Mouse (Mus musculus): ENCODE measurements at regions not wholly inside any gene's neighbourhood (a gene's known extent, or its start where the extent isn't known, plus 50 kb on each side); places are given as distances from the start of the nearest gene placed in this dataset.

DNA sequence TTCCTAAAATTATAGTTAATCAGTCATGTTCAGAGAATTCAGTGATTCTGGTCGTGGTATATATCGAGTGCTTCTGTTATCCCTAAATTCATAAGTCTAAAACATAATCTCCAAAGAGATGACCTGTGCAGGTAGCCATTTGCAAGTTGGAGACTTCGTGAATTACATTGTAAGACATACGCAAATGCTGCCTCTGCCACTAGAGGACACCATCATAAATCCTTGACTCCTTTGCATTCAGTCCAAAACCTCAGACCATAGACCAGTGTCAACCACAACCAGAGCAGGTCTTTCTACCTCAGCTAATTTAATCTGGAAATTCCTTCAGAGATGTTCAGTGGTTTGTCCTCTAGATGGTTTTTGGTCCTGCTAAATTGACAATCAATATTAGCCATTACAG is 302.8 kb upstream of the Zic4 start:
- Histone ChIP-seq H3K27ac (ENCODE audit: low read length) (no peak overlapping the region), H3K9me3 (replicated peaks; ENCODE audit: control insufficient read depth, low read length, poor library complexity, severe bottlenecking) (no peaks in the 10 kb centered on the region), H3K4me2 (ENCODE audit: low read length) (no peak overlapping the region), H3K4me3 (ENCODE audit: low read depth, low read length) (no peak overlapping the region), H3K9ac (ENCODE audit: low read depth, low read length) (no peak overlapping the region), H3K27me3 (ENCODE audit: control insufficient read depth, insufficient read depth, low read depth, low read length) (no peaks in the 10 kb centered on the region), H3K36me3 (ENCODE audit: control insufficient read depth, insufficient read depth, low read length) (no peaks in the 10 kb centered on the region), H3K4me1 (ENCODE audit: control insufficient read depth, insufficient read depth, low read length) (no peaks in the 10 kb centered on the region)
- no peak for ATAC-seq
- WGBS: 88% methylated on average over 4 of the region's 4 CpGs

DNA sequence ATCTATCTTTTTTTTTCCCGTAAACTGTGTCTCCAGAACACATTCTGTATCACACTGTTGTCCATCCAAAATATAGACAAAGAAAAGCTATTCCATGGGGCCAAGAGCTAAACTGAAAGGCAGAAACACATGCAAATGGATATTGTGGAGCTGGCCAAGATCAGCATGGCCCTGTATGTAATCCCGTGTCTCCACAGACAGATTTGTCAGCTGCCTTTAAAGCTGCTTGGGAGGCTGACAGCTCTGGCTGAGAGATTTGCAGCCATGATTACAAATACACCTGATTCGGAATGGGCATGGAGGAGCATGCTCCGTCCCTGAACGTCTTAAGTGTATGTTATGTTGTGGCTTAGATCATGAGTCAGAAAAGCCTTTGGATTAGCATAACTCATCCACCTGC is 292.7 kb upstream of the Zic4 start:
- ATAC-seq: no peak
- Histone ChIP-seq H3K4me1 (ENCODE audit: control insufficient read depth, insufficient read depth, low read length) (no peaks in the 10 kb centered on the region), H3K36me3 (ENCODE audit: control insufficient read depth, insufficient read depth, low read length) (no peaks in the 10 kb centered on the region), H3K27me3 (ENCODE audit: control insufficient read depth, insufficient read depth, low read depth, low read length) (no peaks in the 10 kb centered on the region), H3K27ac (ENCODE audit: low read length) (no peak overlapping the region), H3K9me3 (replicated peaks; ENCODE audit: control insufficient read depth, low read length, poor library complexity, severe bottlenecking) (no peaks in the 10 kb centered on the region), H3K4me2 (ENCODE audit: low read length) (no peak overlapping the region), H3K4me3 (ENCODE audit: low read depth, low read length) (no peak overlapping the region), H3K9ac (ENCODE audit: low read depth, low read length) (no peak overlapping the region)
- 50% methylated on average over 5 of the region's 5 CpGs for WGBS

DNA sequence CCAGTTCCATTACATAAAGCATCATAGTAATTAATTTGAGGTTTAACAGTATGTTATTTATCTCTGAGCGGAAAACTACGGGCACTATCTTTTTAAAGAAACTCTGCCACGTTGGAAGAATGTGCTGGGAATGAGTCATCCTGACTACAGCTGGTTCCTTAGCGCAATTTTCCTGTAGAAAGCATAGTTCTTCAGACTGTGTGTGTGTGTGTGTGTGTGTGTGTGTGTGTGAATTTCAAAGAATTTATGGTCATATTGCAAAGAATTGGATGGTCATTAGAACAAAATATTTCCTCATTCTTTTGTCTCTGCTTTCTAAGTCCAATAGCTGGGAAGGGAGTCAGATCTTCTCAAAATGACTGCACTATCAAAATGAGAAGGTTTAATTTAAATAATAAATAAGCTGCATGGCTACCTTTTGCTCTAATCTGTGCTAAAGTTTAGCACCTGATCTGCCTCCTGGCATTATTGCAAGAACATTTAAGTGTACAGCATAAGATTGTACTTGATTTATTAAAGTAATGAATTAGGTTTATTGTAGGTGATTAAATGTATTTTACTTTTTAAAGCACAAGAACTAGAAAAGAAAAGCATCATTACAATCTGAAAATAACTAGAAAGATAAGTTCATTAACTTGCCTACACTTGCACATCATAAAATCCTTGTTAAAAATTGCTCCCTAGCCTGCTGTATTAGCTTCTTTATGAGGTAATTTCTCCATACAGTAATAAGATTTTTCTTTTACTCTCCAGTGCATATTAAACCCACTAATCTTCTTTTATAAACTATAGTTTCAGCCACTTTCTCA is 288.6 kb upstream of the Zic4 start:
- no peak overlapping the region for H3K4me3 ChIP-seq (ENCODE audit: low read depth, low read length)
- no peak overlapping the region for H3K27ac ChIP-seq (ENCODE audit: low read length)
- no peaks in the 10 kb centered on the region for H3K9me3 ChIP-seq (replicated peaks; ENCODE audit: control insufficient read depth, low read length, poor library complexity, severe bottlenecking)
- H3K36me3 ChIP-seq (ENCODE audit: control insufficient read depth, insufficient read depth, low read length): no peaks in the 10 kb centered on the region
- no peaks in the 10 kb centered on the region for H3K4me1 ChIP-seq (ENCODE audit: control insufficient read depth, insufficient read depth, low read length)
- 80% methylated on average over 4 of the region's 4 CpGs for WGBS
- no peak overlapping the region for H3K4me2 ChIP-seq (ENCODE audit: low read length)
- ATAC-seq: no peak
- no peaks in the 10 kb centered on the region for H3K27me3 ChIP-seq (ENCODE audit: control insufficient read depth, insufficient read depth, low read depth, low read length)
- no peak overlapping the region for H3K9ac ChIP-seq (ENCODE audit: low read depth, low read length)

DNA sequence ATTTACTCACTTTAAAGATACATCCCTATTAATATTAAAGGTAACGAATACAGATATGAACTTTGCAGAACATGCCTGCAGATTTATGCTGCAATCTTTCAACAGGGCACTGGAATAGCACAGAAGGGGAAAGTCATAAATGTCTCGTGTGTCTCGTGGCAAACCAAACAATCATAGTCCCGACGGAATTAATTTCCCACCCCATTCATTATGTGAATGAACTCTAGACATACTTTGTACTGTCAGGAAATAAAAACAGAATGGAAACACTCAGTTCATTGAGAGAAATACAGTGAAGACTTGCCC is 288.1 kb upstream of the Zic4 start:
- no peaks in the 10 kb centered on the region for H3K36me3 ChIP-seq (ENCODE audit: control insufficient read depth, insufficient read depth, low read length)
- 55% methylated on average over 5 of the region's 5 CpGs for WGBS
- H3K4me3 ChIP-seq (ENCODE audit: low read depth, low read length): no peak overlapping the region
- H3K27ac ChIP-seq (ENCODE audit: low read length): no peak overlapping the region
- H3K9me3 ChIP-seq (replicated peaks; ENCODE audit: control insufficient read depth, low read length, poor library complexity, severe bottlenecking): no peaks in the 10 kb centered on the region
- no peak overlapping the region for H3K4me2 ChIP-seq (ENCODE audit: low read length)
- H3K9ac ChIP-seq (ENCODE audit: low read depth, low read length): no peak overlapping the region
- H3K4me1 ChIP-seq (ENCODE audit: control insufficient read depth, insufficient read depth, low read length): no peaks in the 10 kb centered on the region
- H3K27me3 ChIP-seq (ENCODE audit: control insufficient read depth, insufficient read depth, low read depth, low read length): no peaks in the 10 kb centered on the region
- ATAC-seq: no peak

DNA sequence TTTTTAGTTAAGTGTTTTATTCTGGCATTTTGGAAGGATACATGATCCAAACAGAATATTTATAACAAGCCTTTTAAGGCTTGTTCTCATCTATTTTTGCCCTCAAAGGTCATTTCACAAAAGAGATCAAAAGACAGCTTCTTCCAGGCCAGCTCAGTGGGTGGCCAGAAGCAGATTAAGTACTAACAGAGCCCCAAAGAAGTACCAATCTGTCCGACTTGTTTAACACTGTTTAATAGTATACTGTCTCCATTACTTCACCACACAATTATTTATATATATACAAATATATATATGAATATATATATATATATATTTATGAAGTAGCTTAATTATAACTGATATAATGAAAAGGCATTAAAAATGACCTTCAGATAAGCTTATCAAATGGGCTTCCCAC is 284.7 kb upstream of the Zic4 start:
- no peak overlapping the region for H3K4me2 ChIP-seq (ENCODE audit: low read length)
- 9% methylated on average over 1 of the region's 1 CpGs for WGBS
- H3K9ac ChIP-seq (ENCODE audit: low read depth, low read length): no peak overlapping the region
- H3K4me1 ChIP-seq (ENCODE audit: control insufficient read depth, insufficient read depth, low read length): no peaks in the 10 kb centered on the region
- H3K27me3 ChIP-seq (ENCODE audit: control insufficient read depth, insufficient read depth, low read depth, low read length): no peaks in the 10 kb centered on the region
- no peaks in the 10 kb centered on the region for H3K9me3 ChIP-seq (replicated peaks; ENCODE audit: control insufficient read depth, low read length, poor library complexity, severe bottlenecking)
- no peak for ATAC-seq
- no peak overlapping the region for H3K27ac ChIP-seq (ENCODE audit: low read length)
- H3K36me3 ChIP-seq (ENCODE audit: control insufficient read depth, insufficient read depth, low read length): no peaks in the 10 kb centered on the region
- no peak overlapping the region for H3K4me3 ChIP-seq (ENCODE audit: low read depth, low read length)

DNA sequence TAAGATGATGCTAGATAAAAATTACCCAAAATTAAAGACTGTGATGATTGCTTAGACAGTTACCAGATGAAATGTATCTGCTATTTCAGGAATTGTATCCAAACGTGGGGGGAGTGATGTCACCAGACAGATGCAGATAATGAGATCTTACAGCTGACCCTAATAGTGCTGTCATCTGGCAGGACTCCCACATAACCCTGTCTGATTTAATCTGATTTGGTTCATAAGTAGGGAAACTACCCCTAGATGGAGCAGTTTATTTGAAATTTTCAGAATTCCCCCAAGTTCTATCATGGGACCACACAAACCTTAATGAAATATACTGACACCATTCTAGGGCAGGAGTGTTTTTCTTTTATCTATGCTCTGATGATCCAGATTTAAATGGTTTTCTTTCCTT is 278.4 kb upstream of the Zic4 start:
- no peaks in the 10 kb centered on the region for H3K9me3 ChIP-seq (replicated peaks; ENCODE audit: control insufficient read depth, low read length, poor library complexity, severe bottlenecking)
- 38% methylated on average over 1 of the region's 1 CpGs for WGBS
- H3K27ac ChIP-seq (ENCODE audit: low read length): no peak overlapping the region
- no peaks in the 10 kb centered on the region for H3K27me3 ChIP-seq (ENCODE audit: control insufficient read depth, insufficient read depth, low read depth, low read length)
- ATAC-seq: no peak
- no peak overlapping the region for H3K9ac ChIP-seq (ENCODE audit: low read depth, low read length)
- no peaks in the 10 kb centered on the region for H3K36me3 ChIP-seq (ENCODE audit: control insufficient read depth, insufficient read depth, low read length)
- no peaks in the 10 kb centered on the region for H3K4me1 ChIP-seq (ENCODE audit: control insufficient read depth, insufficient read depth, low read length)
- H3K4me2 ChIP-seq (ENCODE audit: low read length): no peak overlapping the region
- H3K4me3 ChIP-seq (ENCODE audit: low read depth, low read length): no peak overlapping the region

DNA sequence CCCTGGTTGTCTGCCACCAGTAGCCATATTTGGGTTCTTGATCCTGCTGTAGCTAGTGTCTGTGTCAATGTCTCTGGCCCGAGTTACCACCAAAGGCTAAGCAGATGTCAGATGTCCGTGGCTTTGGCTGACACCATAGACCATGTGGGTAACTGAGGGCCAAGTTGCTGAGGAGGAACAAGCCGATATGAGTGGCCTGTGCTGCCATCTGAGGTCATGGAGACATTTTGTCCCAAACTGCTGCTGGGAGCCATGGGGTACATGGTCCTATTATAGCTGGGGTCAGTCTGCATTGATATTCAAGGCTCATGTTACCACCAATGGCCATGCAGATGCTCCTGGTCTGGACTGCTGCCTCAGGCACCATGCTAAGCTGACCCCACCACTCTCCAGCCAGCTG is 276.3 kb upstream of the Zic4 start:
- H3K27ac ChIP-seq (ENCODE audit: low read length): no peak overlapping the region
- H3K27me3 ChIP-seq (ENCODE audit: control insufficient read depth, insufficient read depth, low read depth, low read length): no peaks in the 10 kb centered on the region
- H3K9me3 ChIP-seq (replicated peaks; ENCODE audit: control insufficient read depth, low read length, poor library complexity, severe bottlenecking): no peaks in the 10 kb centered on the region
- 93% methylated on average over 3 of the region's 3 CpGs for WGBS
- ATAC-seq: no peak
- H3K4me2 ChIP-seq (ENCODE audit: low read length): no peak overlapping the region
- no peak overlapping the region for H3K4me3 ChIP-seq (ENCODE audit: low read depth, low read length)
- H3K36me3 ChIP-seq (ENCODE audit: control insufficient read depth, insufficient read depth, low read length): no peaks in the 10 kb centered on the region
- no peak overlapping the region for H3K9ac ChIP-seq (ENCODE audit: low read depth, low read length)
- no peaks in the 10 kb centered on the region for H3K4me1 ChIP-seq (ENCODE audit: control insufficient read depth, insufficient read depth, low read length)

DNA sequence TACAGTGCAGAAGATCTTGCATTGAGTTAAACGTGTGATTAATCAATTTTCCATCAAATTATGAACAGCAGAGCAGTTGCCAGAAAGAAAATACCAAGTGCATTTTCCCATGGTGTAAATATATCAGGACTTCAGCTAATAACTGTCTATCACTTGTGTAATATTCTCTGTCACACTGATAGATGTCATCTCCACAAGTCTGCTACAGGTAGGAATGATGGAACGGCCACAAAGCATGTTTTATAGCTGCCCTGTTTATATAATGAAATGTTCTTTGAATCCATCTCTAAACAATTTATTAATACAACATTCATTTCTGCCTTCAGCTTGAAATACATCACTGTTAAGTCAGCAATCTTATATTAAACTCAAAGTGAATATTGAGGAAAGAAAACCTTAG is 272.9 kb upstream of the Zic4 start:
- Histone ChIP-seq H3K4me1 (ENCODE audit: control insufficient read depth, insufficient read depth, low read length) (no peaks in the 10 kb centered on the region), H3K9ac (ENCODE audit: low read depth, low read length) (no peak overlapping the region), H3K36me3 (ENCODE audit: control insufficient read depth, insufficient read depth, low read length) (no peaks in the 10 kb centered on the region), H3K27me3 (ENCODE audit: control insufficient read depth, insufficient read depth, low read depth, low read length) (no peaks in the 10 kb centered on the region), H3K4me2 (ENCODE audit: low read length) (no peak overlapping the region), H3K4me3 (ENCODE audit: low read depth, low read length) (no peak overlapping the region), H3K9me3 (replicated peaks; ENCODE audit: control insufficient read depth, low read length, poor library complexity, severe bottlenecking) (no peaks in the 10 kb centered on the region), H3K27ac (ENCODE audit: low read length) (no peak overlapping the region)
- no peak for ATAC-seq
- 69% methylated on average over 2 of the region's 2 CpGs for WGBS

DNA sequence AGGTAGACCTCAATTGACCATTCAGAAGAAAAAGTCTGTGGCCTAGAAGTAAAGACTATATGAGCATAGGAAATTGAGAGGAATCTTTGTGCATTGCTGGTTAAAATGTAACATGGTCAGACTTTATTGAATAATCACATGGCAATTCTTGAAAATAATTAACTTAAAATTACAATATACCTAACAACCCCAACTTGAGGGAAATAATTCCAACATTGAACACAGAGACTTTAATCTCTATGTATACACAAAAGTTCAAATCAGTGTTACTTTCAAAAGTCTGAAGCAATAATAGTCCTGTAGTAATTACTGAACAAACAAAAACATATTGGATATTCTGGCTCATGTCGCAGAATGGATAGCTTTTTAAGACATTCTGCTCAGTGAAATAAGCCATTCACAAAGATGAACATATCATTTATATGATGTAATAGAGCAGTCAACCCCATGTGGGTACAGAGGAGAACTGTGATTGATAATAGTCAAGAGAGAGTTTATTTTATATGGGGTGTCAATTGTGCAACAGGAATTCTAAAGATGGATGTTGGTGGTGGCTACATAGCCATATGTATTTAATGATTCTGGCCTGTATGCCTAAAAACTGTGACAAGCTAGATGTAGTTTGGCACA is 270.7 kb upstream of the Zic4 start:
- H3K27me3 ChIP-seq (ENCODE audit: control insufficient read depth, insufficient read depth, low read depth, low read length): no peaks in the 10 kb centered on the region
- 98% methylated on average over 1 of the region's 1 CpGs for WGBS
- no peaks in the 10 kb centered on the region for H3K36me3 ChIP-seq (ENCODE audit: control insufficient read depth, insufficient read depth, low read length)
- H3K9me3 ChIP-seq (replicated peaks; ENCODE audit: control insufficient read depth, low read length, poor library complexity, severe bottlenecking): no peaks in the 10 kb centered on the region
- no peak overlapping the region for H3K9ac ChIP-seq (ENCODE audit: low read depth, low read length)
- no peak overlapping the region for H3K4me3 ChIP-seq (ENCODE audit: low read depth, low read length)
- no peaks in the 10 kb centered on the region for H3K4me1 ChIP-seq (ENCODE audit: control insufficient read depth, insufficient read depth, low read length)
- no peak overlapping the region for H3K27ac ChIP-seq (ENCODE audit: low read length)
- no peak for ATAC-seq
- H3K4me2 ChIP-seq (ENCODE audit: low read length): no peak overlapping the region

Measured in midbrain, embryonic 16.5 days (tissue).